Mouse (Mus musculus) forebrain, embryonic 10.5 days (tissue): ENCODE results near the gene Grb10. TPM values are rescaled to one million over a fixed set of nuclear protein-coding genes. Genes with fewer than 3 reads are reported as not detected.

Experiments
- DNase-seq: peaks from one replicate; pipeline ENCODE4 v3.0.0-alpha.2; 2017; ENCODE audit warnings: low spot score; ENCODE audit errors: extremely low spot score
- H3K27ac ChIP-seq: fragments of 300-500 bp; sonication (generic); 2 replicates; pipeline ENCODE4 v1.5.1; 2016; ENCODE audit warnings: mild to moderate bottlenecking
- H3K27me3 ChIP-seq: fragments of 300-500 bp; sonication (generic); 2 replicates; pipeline ENCODE4 v1.6.1; 2016; ENCODE audit warnings: mild to moderate bottlenecking; ENCODE audit not compliant: poor library complexity, severe bottlenecking
- H3K36me3 ChIP-seq: fragments of 300-500 bp; sonication (generic); replicated peaks from 2 replicates; pipeline ENCODE4 v1.6.1; 2016; ENCODE audit warnings: mild to moderate bottlenecking, moderate library complexity
- H3K4me1 ChIP-seq: fragments of 300-500 bp; sonication (generic); 2 replicates; pipeline ENCODE4 v1.6.1; 2016
- H3K4me3 ChIP-seq: fragments of 300-500 bp; sonication (generic); 2 replicates; pipeline ENCODE4 v1.5.1; 2016; ENCODE audit warnings: mild to moderate bottlenecking, moderate library complexity
- H3K9me3 ChIP-seq: fragments of 300-500 bp; sonication (generic); 2 replicates; pipeline ENCODE4 v1.6.1; 2016; ENCODE audit warnings: mild to moderate bottlenecking, moderate library complexity
- WGBS: fragments of 180-500 bp; shearing (Covaris S2); methylation state at CpG from one replicate; pipeline ENCODE4 v1.1.7; 2016; 5-methylcytosine and 5-hydroxymethylcytosine counted together
- polyA plus RNA-seq: library from polyadenylated mRNA; unstranded; fragments of >200 nt; fragmentation: Nextera tagmentation; extraction: Ambion mirVana; gene quantifications from 2 replicates; pipeline ENCODE4 v1.2.1, GENCODE M21; 2016

Gene Grb10
- polyA plus RNA-seq, 1 experiment from 2014 or later = 471 TPM

- WGBS = 100% methylated on average over 1 of the region's 1 CpGs
- peaks cover 13% of the 10 kb centered on the region; the same call in 1 of the 2 replicates for H3K27me3 ChIP-seq
- H3K4me3 ChIP-seq = no peak overlapping the region
- H3K4me1 ChIP-seq = peaks cover 36% of the 10 kb centered on the region
- DNase-seq = no peak
- no peaks in the 10 kb centered on the region for H3K9me3 ChIP-seq
- H3K36me3 ChIP-seq = peaks cover 82% of the 10 kb centered on the region
- H3K27ac ChIP-seq = no peak overlapping the region
Measured at GRCm38 (mm10) chr11:11952569-11952968, 85.9 kb downstream of the Grb10 start.

GRCm38 (mm10) chr11:11948988-11949365 lies 89.5 kb downstream of the Grb10 start:
- H3K27me3 ChIP-seq = peaks cover 42% of the 10 kb centered on the region
- DNase-seq = no peak
- WGBS = 68% methylated on average over 4 of the region's 4 CpGs
- H3K27ac ChIP-seq = peak overlapping the region; percentile 79
- H3K9me3 ChIP-seq = no peaks in the 10 kb centered on the region
- H3K4me1 ChIP-seq = peaks cover 32% of the 10 kb centered on the region
- H3K4me3 ChIP-seq = no peak overlapping the region
- peaks cover 95% of the 10 kb centered on the region for H3K36me3 ChIP-seq

- peak overlapping the region; percentile 79 for H3K27ac ChIP-seq
- 54% methylated on average over 9 of the region's 9 CpGs for WGBS
- H3K36me3 ChIP-seq = peaks cover 95% of the 10 kb centered on the region
- no peaks in the 10 kb centered on the region for H3K9me3 ChIP-seq
- no peak for DNase-seq
- H3K4me1 ChIP-seq = peaks cover 37% of the 10 kb centered on the region
- H3K27me3 ChIP-seq = peaks cover 47% of the 10 kb centered on the region
- no peak overlapping the region for H3K4me3 ChIP-seq
Measured at GRCm38 (mm10) chr11:11948321-11948987, 90.0 kb downstream of the Grb10 start.

- H3K9me3 ChIP-seq = no peaks in the 10 kb centered on the region
- H3K36me3 ChIP-seq = peaks cover 95% of the 10 kb centered on the region
- 91% methylated on average over 5 of the region's 5 CpGs for WGBS
- no peak overlapping the region for H3K4me3 ChIP-seq
- H3K27me3 ChIP-seq = peaks cover 46% of the 10 kb centered on the region
- peaks cover 43% of the 10 kb centered on the region for H3K4me1 ChIP-seq
- DNase-seq = no peak
- H3K27ac ChIP-seq = peak overlapping the region; percentile 79
Measured at GRCm38 (mm10) chr11:11947857-11948256, 90.6 kb downstream of the Grb10 start.

GRCm38 (mm10) chr11:11945766-11946165 lies 92.7 kb downstream of the Grb10 start:
- DNase-seq = no peak
- 94% methylated on average over 4 of the region's 4 CpGs for WGBS
- H3K27ac ChIP-seq = no peak overlapping the region
- peaks cover 95% of the 10 kb centered on the region for H3K36me3 ChIP-seq
- H3K27me3 ChIP-seq = peaks cover 40% of the 10 kb centered on the region
- peaks cover 64% of the 10 kb centered on the region for H3K4me1 ChIP-seq
- H3K9me3 ChIP-seq = no peaks in the 10 kb centered on the region
- no peak overlapping the region for H3K4me3 ChIP-seq

GRCm38 (mm10) chr11:11944814-11945213 lies 93.7 kb downstream of the Grb10 start:
- Histone ChIP-seq H3K27ac (no peak overlapping the region), H3K27me3 (peaks cover 45% of the 10 kb centered on the region), H3K4me3 (no peak overlapping the region), H3K4me1 (peaks cover 64% of the 10 kb centered on the region), H3K36me3 (peaks cover 94% of the 10 kb centered on the region), H3K9me3 (no peaks in the 10 kb centered on the region)
- WGBS = 93% methylated on average over 4 of the region's 4 CpGs
- no peak for DNase-seq

- H3K4me3 ChIP-seq = no peak overlapping the region
- H3K36me3 ChIP-seq = peaks cover 96% of the 10 kb centered on the region
Measured at GRCm38 (mm10) chr11:11944082-11944349, 94.5 kb downstream of the Grb10 start.

GRCm38 (mm10) chr11:11943240-11944081 lies 95.0 kb downstream of the Grb10 start:
- Histone ChIP-seq H3K4me3 (no peak overlapping the region), H3K27me3 (peaks cover 58% of the 10 kb centered on the region), H3K36me3 (peaks cover 96% of the 10 kb centered on the region), H3K27ac (no peak overlapping the region), H3K4me1 (peaks cover 56% of the 10 kb centered on the region), H3K9me3 (no peaks in the 10 kb centered on the region)
- DNase-seq = no peak
- WGBS = 85% methylated on average over 13 of the region's 13 CpGs

More at GRCm38 (mm10) chr11:11944082-11944349, 94.5 kb downstream of the Grb10 start:
- Histone ChIP-seq H3K27me3 (peaks cover 53% of the 10 kb centered on the region), H3K27ac (no peak overlapping the region), H3K9me3 (no peaks in the 10 kb centered on the region), H3K4me1 (peaks cover 61% of the 10 kb centered on the region)
- no peak for DNase-seq

- H3K36me3 ChIP-seq = peaks cover 97% of the 10 kb centered on the region
- WGBS = 35% methylated on average over 6 of the region's 6 CpGs
Measured at GRCm38 (mm10) chr11:11942320-11943217, 95.9 kb downstream of the Grb10 start.

GRCm38 (mm10) chr11:11940833-11941681 lies 97.4 kb downstream of the Grb10 start:
- peaks cover 97% of the 10 kb centered on the region for H3K36me3 ChIP-seq
- peak; percentile 21 for DNase-seq
- H3K4me3 ChIP-seq = no peak overlapping the region

More at GRCm38 (mm10) chr11:11942320-11943217, 95.9 kb downstream of the Grb10 start:
- Histone ChIP-seq H3K27me3 (peaks cover 61% of the 10 kb centered on the region), H3K4me3 (no peak overlapping the region), H3K27ac (peak overlapping the region; percentile 66; the same call in 1 of the 2 replicates), H3K9me3 (no peaks in the 10 kb centered on the region), H3K4me1 (peaks cover 47% of the 10 kb centered on the region)
- peak; percentile 40 for DNase-seq

GRCm38 (mm10) chr11:11939611-11940010 lies 98.9 kb downstream of the Grb10 start:
- H3K27me3 ChIP-seq = peaks cover 56% of the 10 kb centered on the region
- WGBS = 80% methylated on average over 3 of the region's 3 CpGs
- peaks cover 97% of the 10 kb centered on the region for H3K36me3 ChIP-seq
- no peak overlapping the region for H3K4me3 ChIP-seq
- H3K4me1 ChIP-seq = peaks cover 45% of the 10 kb centered on the region
- peak; percentile 11 for DNase-seq
- no peak overlapping the region for H3K27ac ChIP-seq
- H3K9me3 ChIP-seq = no peaks in the 10 kb centered on the region

More at GRCm38 (mm10) chr11:11940833-11941681, 97.4 kb downstream of the Grb10 start:
- Histone ChIP-seq H3K9me3 (no peaks in the 10 kb centered on the region), H3K27ac (no peak overlapping the region), H3K4me1 (peaks cover 45% of the 10 kb centered on the region), H3K27me3 (peaks cover 68% of the 10 kb centered on the region)
- WGBS = 41% methylated on average over 5 of the region's 5 CpGs

GRCm38 (mm10) chr11:11938591-11938990 lies 99.9 kb downstream of the Grb10 start:
- no peak for DNase-seq

More at GRCm38 (mm10) chr11:11938591-11938990, 99.9 kb downstream of the Grb10 start:
- no peak overlapping the region for H3K27ac ChIP-seq
- H3K36me3 ChIP-seq = peaks cover 97% of the 10 kb centered on the region
- H3K27me3 ChIP-seq = peaks cover 46% of the 10 kb centered on the region
- H3K4me3 ChIP-seq = no peak overlapping the region
- no peaks in the 10 kb centered on the region for H3K9me3 ChIP-seq
- 97% methylated on average over 1 of the region's 1 CpGs for WGBS
- peaks cover 37% of the 10 kb centered on the region for H3K4me1 ChIP-seq
